Mouse (Mus musculus) inflammation-experienced regulatory T-cells, adult 6 months (primary cell): Measurements from ENCODE around the gene Cdk1. TPM values are rescaled to one million over a fixed set of nuclear protein-coding genes. Genes with fewer than 3 reads are reported as not detected.

Experiments
- ATAC-seq: one replicate; pipeline ENCODE4 v1.8.0; 2017
- polyA plus RNA-seq, 3 experiments: library from polyadenylated mRNA; unstranded; fragments of 100-300 nt; shearing (Covaris generic); gene quantifications; one replicate each; pipeline ENCODE4 v1.2.1; 2017

The Cdk1 gene
- polyA plus RNA-seq, 3 experiments from 2014 or later = 10.6 to 131 (median 15.8) TPM

GRCm38 (mm10) chr10:69305600-69305999 lies 47.1 kb downstream of the Cdk1 start:
- no peak for ATAC-seq

- no peak for ATAC-seq
Observed at GRCm38 (mm10) chr10:69304819-69305218, 47.9 kb downstream of the Cdk1 start.

- no peak for ATAC-seq
Observed at GRCm38 (mm10) chr10:69302667-69303066, 50.1 kb downstream of the Cdk1 start.

GRCm38 (mm10) chr10:69299985-69300384 lies 52.8 kb downstream of the Cdk1 start:
- ATAC-seq = no peak

- ATAC-seq = no peak
Observed at GRCm38 (mm10) chr10:69295919-69296318, 56.8 kb downstream of the Cdk1 start.

- ATAC-seq = no peak
Observed at GRCm38 (mm10) chr10:69290736-69291135, 62.0 kb downstream of the Cdk1 start.

GRCm38 (mm10) chr10:69288720-69289119 lies 64.0 kb downstream of the Cdk1 start:
- no peak for ATAC-seq

GRCm38 (mm10) chr10:69288086-69288485 lies 64.7 kb downstream of the Cdk1 start:
- ATAC-seq = no peak

- no peak for ATAC-seq
Observed at GRCm38 (mm10) chr10:69286939-69287338, 65.8 kb downstream of the Cdk1 start.

Other genes with a start within 250 kb of the Cdk1 start
- not detected for gene Rhobtb1, start 201.5 kb downstream of the Cdk1 start, polyA plus RNA-seq
- not detected for gene A930033H14Rik, start 139.8 kb downstream of the Cdk1 start, polyA plus RNA-seq
- under 1 TPM in 2 of 3 experiments, not detected in 1; 0.58 to 0.98 TPM for gene Ank3, start 45.8 kb upstream of the Cdk1 start, polyA plus RNA-seq